Mouse (Mus musculus) liver, embryonic 16.5 days (tissue): Measurements from ENCODE around the gene Ssh2. TPM values are rescaled to one million over a fixed set of nuclear protein-coding genes. Genes with fewer than 3 reads are reported as not detected.
"Not testable (repeated sequence)": the region's sequence is repeated elsewhere in the genome, so short reads cannot be mapped to it uniquely, and the experiment has no call there.

Experiments used
- ATAC-seq: fragments of 200-750 bp; cut with Nextera tagmentation; 2 replicates; pipeline ENCODE4 v1.8.0; 2017; ENCODE audit warnings: low read depth, mild to moderate bottlenecking, moderate number of reproducible peaks, moderate library complexity
- H3K27ac ChIP-seq: fragments of 300-500 bp; sonication (generic); 2 replicates; pipeline ENCODE4 v1.5.1; 2014; ENCODE audit warnings: mild to moderate bottlenecking, low read length
- H3K27me3 ChIP-seq: fragments of 300-500 bp; sonication (generic); 2 replicates; pipeline ENCODE4 v1.6.1; 2014; ENCODE audit warnings: low read depth, low read length, mixed read lengths; ENCODE audit not compliant: control insufficient read depth, insufficient read depth
- H3K36me3 ChIP-seq: fragments of 300-500 bp; sonication (generic); 2 replicates; pipeline ENCODE4 v1.6.1; 2014; ENCODE audit warnings: mild to moderate bottlenecking; ENCODE audit not compliant: control insufficient read depth, insufficient read depth
- H3K4me1 ChIP-seq: fragments of 300-500 bp; sonication (generic); 2 replicates; pipeline ENCODE4 v1.6.1; 2014; ENCODE audit warnings: low read depth, low read length, mixed read lengths; ENCODE audit not compliant: control insufficient read depth
- H3K4me2 ChIP-seq: fragments of 300-500 bp; sonication (generic); 2 replicates; pipeline ENCODE4 v1.6.1; 2014; ENCODE audit warnings: low read depth, low read length, mixed read lengths
- H3K4me3 ChIP-seq: fragments of 300-500 bp; sonication (generic); 2 replicates; pipeline ENCODE4 v1.5.1; 2014; ENCODE audit warnings: low read depth, mild to moderate bottlenecking, low read length
- H3K9ac ChIP-seq: fragments of 300-500 bp; sonication (generic); 2 replicates; pipeline ENCODE4 v1.6.1; 2014; ENCODE audit warnings: low read depth, low read length
- H3K9me3 ChIP-seq: fragments of 300-500 bp; sonication (generic); replicated peaks from 2 replicates; pipeline ENCODE4 v1.6.1; 2016; ENCODE audit warnings: low read length; ENCODE audit not compliant: control insufficient read depth
- WGBS: fragments of 180-500 bp; shearing (Covaris S2); extraction: QIAGEN DNeasy Blood & Tissue Kit; methylation state at CpG from one replicate; pipeline ENCODE4 v1.1.7; 2014; ENCODE audit not compliant: insufficient replicate concordance; 5-methylcytosine and 5-hydroxymethylcytosine counted together
- polyA plus RNA-seq: library from polyadenylated mRNA; unstranded; fragments of >200 nt; fragmentation: Nextera tagmentation; extraction: Ambion mirVana; gene quantifications from 2 replicates; pipeline ENCODE4 v1.2.1, GENCODE M21; 2015

The Ssh2 gene
- polyA plus RNA-seq, 1 experiment from 2014 or later, result 4.7 TPM

- no peaks in the 10 kb centered on the region for H3K4me1 ChIP-seq
- H3K9me3 ChIP-seq, result no peaks in the 10 kb centered on the region
- no peak overlapping the region for H3K27ac ChIP-seq
- no peak overlapping the region for H3K9ac ChIP-seq
- no peak overlapping the region for H3K4me3 ChIP-seq
- H3K27me3 ChIP-seq, result no peaks in the 10 kb centered on the region
- H3K4me2 ChIP-seq, result no peak overlapping the region
- WGBS, result 40% methylated on average over 2 of the region's 2 CpGs
- no peaks in the 10 kb centered on the region for H3K36me3 ChIP-seq
- no peak for ATAC-seq
Measured at GRCm38 (mm10) chr11:77242912-77243311, 26.8 kb downstream of the Ssh2 start.

GRCm38 (mm10) chr11:77252826-77253225 is 36.7 kb downstream of the Ssh2 start:
- no peak for ATAC-seq
- 71% methylated on average over 2 of the region's 2 CpGs for WGBS
- Histone ChIP-seq H3K9ac (no peak overlapping the region), H3K4me3 (no peak overlapping the region), H3K36me3 (no peaks in the 10 kb centered on the region), H3K9me3 (no peaks in the 10 kb centered on the region), H3K4me2 (no peak overlapping the region), H3K4me1 (no peaks in the 10 kb centered on the region), H3K27me3 (no peaks in the 10 kb centered on the region), H3K27ac (no peak overlapping the region)

DNA sequence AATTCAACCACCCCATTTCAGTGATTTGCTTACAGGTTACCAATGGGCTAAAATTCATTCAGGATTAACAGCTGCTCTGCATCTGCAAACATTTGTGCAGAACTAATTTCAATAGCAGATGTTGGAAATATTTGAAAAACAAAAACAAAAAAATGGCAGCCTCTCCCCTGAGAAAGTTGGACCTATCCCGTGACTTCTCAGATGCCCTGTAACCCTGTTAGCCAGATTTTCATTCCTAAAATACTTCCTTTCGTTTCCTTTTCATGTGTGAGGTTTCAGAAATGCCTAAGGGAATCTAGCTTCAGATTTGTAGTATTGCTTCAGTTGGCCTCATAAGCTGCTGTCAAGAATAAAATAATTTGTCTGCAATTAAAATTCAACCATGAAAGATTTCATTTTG is 43.4 kb downstream of the Ssh2 start:
- no peak for ATAC-seq
- WGBS, result 63% methylated on average over 2 of the region's 2 CpGs

GRCm38 (mm10) chr11:77267401-77267800 is 51.3 kb downstream of the Ssh2 start:
- H3K9me3 ChIP-seq, result no peaks in the 10 kb centered on the region
- H3K4me3 ChIP-seq, result no peak overlapping the region
- no peaks in the 10 kb centered on the region for H3K27me3 ChIP-seq
- no peak overlapping the region for H3K27ac ChIP-seq
- no peaks in the 10 kb centered on the region for H3K4me1 ChIP-seq
- WGBS, result 58% methylated on average over 2 of the region's 2 CpGs
- no peak overlapping the region for H3K9ac ChIP-seq
- H3K4me2 ChIP-seq, result no peak overlapping the region
- ATAC-seq, result no peak
- H3K36me3 ChIP-seq, result no peaks in the 10 kb centered on the region

More for the DNA sequence above, 43.4 kb downstream of the Ssh2 start:
- no peaks in the 10 kb centered on the region for H3K4me1 ChIP-seq
- H3K4me3 ChIP-seq, result no peak overlapping the region
- no peak overlapping the region for H3K9ac ChIP-seq
- H3K27me3 ChIP-seq, result no peaks in the 10 kb centered on the region
- H3K9me3 ChIP-seq, result no peaks in the 10 kb centered on the region
- no peak overlapping the region for H3K4me2 ChIP-seq
- H3K27ac ChIP-seq, result no peak overlapping the region
- no peaks in the 10 kb centered on the region for H3K36me3 ChIP-seq

DNA sequence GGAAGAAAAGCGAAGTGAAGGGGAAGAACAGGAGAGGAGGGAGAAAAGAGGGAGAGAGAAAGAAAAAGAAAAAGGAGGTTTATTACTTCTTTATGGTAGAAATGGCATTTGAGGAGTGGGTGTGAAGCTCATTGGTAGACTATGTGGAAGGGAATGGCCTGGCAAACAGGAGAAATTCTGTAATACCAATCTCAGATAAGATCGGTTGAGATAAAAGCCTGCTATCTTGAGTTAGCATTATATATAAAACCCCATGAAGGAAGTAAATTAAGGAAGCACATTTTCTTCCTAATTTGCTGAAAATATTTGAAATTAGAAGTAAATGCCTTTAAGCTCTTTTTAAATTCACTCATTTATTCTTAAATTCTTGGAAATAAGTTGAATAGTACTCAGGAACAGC is 59.9 kb downstream of the Ssh2 start:
- H3K4me1 ChIP-seq, result no peaks in the 10 kb centered on the region
- H3K9ac ChIP-seq, result no peak overlapping the region
- no peaks in the 10 kb centered on the region for H3K9me3 ChIP-seq
- no peaks in the 10 kb centered on the region for H3K36me3 ChIP-seq
- H3K4me3 ChIP-seq, result no peak overlapping the region
- 75% methylated on average over 2 of the region's 2 CpGs for WGBS
- H3K4me2 ChIP-seq, result no peak overlapping the region
- no peak for ATAC-seq
- no peaks in the 10 kb centered on the region for H3K27me3 ChIP-seq
- no peak overlapping the region for H3K27ac ChIP-seq

GRCm38 (mm10) chr11:77278538-77278937 is 62.5 kb downstream of the Ssh2 start:
- 92% methylated on average over 1 of the region's 1 CpGs for WGBS

GRCm38 (mm10) chr11:77280219-77280618 is 64.1 kb downstream of the Ssh2 start:
- H3K27me3 ChIP-seq, result no peaks in the 10 kb centered on the region
- H3K27ac ChIP-seq, result no peak overlapping the region
- no peaks in the 10 kb centered on the region for H3K36me3 ChIP-seq
- H3K4me1 ChIP-seq, result no peaks in the 10 kb centered on the region
- no peak overlapping the region for H3K4me3 ChIP-seq
- no peak overlapping the region for H3K4me2 ChIP-seq
- WGBS, result 70% methylated on average over 1 of the region's 1 CpGs
- H3K9me3 ChIP-seq, result no peaks in the 10 kb centered on the region
- no peak for ATAC-seq
- no peak overlapping the region for H3K9ac ChIP-seq

More at GRCm38 (mm10) chr11:77278538-77278937, 62.5 kb downstream of the Ssh2 start:
- not testable (repeated sequence) for H3K27ac ChIP-seq, H3K4me3 ChIP-seq, H3K27me3 ChIP-seq, H3K4me2 ChIP-seq, H3K36me3 ChIP-seq, H3K4me1 ChIP-seq, ATAC-seq, H3K9ac ChIP-seq, H3K9me3 ChIP-seq

DNA sequence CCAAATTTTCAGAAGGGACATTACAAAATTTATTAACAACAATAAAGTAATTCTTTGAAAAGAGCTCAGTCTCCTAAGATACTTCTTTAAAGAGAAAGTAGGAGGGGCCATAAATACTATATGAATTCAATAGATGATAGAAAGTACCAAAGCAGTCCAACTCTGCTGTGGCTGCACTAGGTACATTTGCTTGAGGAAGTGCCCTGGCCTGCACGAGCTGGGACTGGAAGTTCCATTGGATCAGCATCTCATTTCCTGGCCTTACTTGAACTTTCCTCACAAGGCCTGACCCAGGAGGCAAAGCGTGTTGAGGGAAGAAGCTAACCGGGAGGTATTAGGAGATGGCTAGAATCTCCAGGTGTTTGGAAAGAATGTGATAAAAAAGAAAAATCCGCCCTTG is 75.4 kb downstream of the Ssh2 start:
- no peaks in the 10 kb centered on the region for H3K4me1 ChIP-seq
- no peak for ATAC-seq
- 59% methylated on average over 4 of the region's 4 CpGs for WGBS
- H3K27ac ChIP-seq, result no peak overlapping the region
- H3K36me3 ChIP-seq, result no peaks in the 10 kb centered on the region
- no peaks in the 10 kb centered on the region for H3K27me3 ChIP-seq
- H3K9ac ChIP-seq, result no peak overlapping the region
- no peak overlapping the region for H3K4me2 ChIP-seq
- no peak overlapping the region for H3K4me3 ChIP-seq
- no peaks in the 10 kb centered on the region for H3K9me3 ChIP-seq

DNA sequence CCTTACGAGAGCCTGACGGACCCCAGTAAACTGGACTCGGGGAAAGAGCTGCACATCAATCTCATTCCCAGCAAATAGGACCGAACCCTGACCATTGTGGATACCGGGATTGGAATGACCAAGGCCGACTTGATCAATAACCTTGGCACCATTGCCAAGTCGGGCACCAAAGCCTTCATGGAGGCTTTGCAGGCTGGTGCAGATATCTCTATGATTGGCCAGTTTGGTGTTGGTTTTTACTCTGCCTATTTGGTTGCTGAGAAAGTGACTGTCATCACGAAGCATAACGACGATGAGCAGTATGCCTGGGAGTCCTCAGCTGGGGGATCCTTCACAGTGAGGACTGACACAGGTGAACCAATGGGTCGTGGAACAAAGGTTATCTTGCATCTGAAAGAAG is 77.6 kb downstream of the Ssh2 start:
- not testable (repeated sequence) for H3K27me3 ChIP-seq, H3K4me2 ChIP-seq, ATAC-seq, H3K9me3 ChIP-seq, H3K27ac ChIP-seq, H3K36me3 ChIP-seq, H3K4me3 ChIP-seq, H3K9ac ChIP-seq, H3K4me1 ChIP-seq
- 83% methylated on average over 9 of the region's 11 CpGs for WGBS

DNA sequence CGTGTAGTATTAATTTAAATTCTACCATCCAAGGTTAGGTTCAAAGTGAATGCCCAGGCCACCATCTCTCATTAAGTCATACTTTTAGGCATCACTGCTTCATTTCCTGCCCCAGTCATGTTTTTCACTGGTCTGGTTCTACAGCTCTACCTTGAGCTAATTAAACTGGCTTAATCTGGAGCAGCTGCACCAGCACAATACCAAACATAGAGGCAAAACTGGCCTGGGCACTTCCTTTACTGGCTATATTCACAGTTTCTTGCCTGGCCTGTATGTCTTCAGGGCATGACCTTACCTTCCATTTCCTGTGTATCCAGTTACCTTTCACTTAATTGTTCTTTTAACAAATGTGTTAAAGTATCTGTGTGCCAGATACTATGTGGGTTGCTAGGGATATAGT is 81.2 kb downstream of the Ssh2 start:
- Histone ChIP-seq H3K4me3 (no peak overlapping the region), H3K27ac (no peak overlapping the region), H3K9ac (no peak overlapping the region), H3K27me3 (no peaks in the 10 kb centered on the region), H3K36me3 (no peaks in the 10 kb centered on the region), H3K4me1 (no peaks in the 10 kb centered on the region), H3K4me2 (no peak overlapping the region), H3K9me3 (no peaks in the 10 kb centered on the region)
- no peak for ATAC-seq
- 81% methylated on average over 1 of the region's 1 CpGs for WGBS
